Mouse (Mus musculus) cerebellum, postnatal 14 days (tissue): ENCODE data around the gene Tspan4.
A peak's percentile ranks its signal among the peaks of the same experiment; 100 is the strongest.

Experiments
- DNase-seq, 2 experiments: peaks; one replicate each; pipeline ENCODE4 v3.0.0; 2021; ENCODE audit warnings: mixed read lengths in 2 of 2

Gene Tspan4

GRCm38 (mm10) chr7:141510196-141510595 is 35.2 kb downstream of the Tspan4 start:
- peak; percentile 36 to 71 for DNase-seq

DNA sequence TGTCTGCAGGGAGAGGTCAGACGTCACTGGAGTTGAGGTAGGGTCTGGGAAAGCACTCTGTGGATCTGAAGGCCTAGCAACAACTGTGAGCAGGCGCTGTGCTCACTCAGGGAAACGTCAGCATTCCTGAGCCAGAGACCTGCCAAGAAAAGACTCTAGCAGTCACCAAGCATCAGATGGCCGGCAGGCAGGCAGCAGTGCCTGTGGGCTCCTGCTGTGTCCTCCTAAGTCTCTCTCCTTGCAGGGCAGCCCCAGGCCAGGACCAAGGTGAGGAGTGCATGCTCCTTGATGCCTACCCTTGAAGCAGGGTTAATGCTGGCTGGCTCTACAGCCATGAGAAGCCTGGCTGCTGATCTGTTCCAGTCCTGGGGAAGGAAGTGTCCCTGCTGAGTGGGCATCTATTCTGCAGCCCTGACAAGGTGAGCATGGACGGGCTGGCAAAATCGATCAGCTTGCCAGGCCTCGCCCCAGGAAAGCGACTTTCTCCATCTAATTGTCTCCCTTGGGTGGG is 35.7 kb downstream of the Tspan4 start:
- DNase-seq, result peak; percentile 64 to 80

DNA sequence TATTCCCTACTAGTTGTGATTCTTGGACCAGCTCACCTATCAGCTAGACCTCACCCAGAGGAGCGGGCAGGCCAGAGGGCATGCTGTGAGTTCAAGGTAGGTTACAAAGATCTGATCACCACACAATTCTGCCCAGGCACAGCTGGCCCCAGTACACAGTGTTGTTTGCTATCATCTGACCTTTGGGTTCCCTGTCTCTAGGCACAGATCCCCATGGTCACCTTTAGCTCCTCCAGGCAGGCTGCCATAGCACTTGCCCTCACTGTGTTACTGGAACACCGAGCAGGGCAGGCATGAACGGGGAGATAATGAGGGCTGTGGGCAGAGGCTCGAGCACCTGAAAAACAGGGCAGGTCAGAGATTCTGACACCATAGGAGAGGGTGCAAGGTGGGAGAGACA is 42.6 kb downstream of the Tspan4 start:
- peak in 1 of 2 experiments; percentile 10 for DNase-seq

- peak in 1 of 2 experiments; percentile 15 for DNase-seq
These were observed 43.3 kb downstream of the Tspan4 start for GRCm38 (mm10) chr7:141518296-141518695.

DNA sequence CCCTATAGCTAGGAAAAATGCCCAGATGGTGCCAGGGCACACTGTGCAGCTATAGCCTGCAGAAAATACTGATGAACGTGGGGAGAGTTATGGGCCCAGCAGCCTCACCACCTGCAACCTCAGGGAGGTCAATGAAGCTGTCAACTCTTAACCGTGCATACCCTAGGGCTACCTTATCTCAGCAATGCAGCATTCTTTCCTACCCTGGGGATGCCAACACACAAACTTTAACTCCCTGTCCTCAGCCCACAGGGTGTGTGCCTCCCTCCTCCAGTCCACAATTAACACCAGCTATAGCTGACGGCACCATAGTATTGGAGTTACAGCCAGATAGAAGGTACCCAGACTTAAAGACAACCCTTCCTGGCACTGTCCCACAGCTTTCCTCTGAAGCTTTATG is 43.9 kb downstream of the Tspan4 start:
- DNase-seq, result no peak

DNA sequence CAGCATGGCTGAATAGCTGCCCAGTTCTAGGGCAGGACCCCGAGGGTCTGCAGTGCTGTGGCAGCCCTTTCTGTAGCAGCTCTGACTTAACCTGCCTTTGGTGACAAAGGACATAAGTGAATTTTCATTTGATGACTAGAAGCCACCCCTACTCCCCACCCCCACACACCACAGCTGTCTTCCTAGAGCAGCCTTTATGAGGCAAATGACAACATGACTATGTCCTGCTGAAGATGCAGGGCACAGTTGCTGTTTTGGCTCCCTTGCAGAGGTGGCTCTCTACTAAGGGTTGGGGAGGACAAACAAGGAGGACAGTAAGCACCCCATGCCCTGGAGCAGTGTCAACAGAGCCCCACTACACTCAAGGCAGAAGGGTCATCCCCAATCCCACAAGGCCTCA is 44.8 kb downstream of the Tspan4 start:
- peak in 1 of 2 experiments; percentile 8 for DNase-seq

DNA sequence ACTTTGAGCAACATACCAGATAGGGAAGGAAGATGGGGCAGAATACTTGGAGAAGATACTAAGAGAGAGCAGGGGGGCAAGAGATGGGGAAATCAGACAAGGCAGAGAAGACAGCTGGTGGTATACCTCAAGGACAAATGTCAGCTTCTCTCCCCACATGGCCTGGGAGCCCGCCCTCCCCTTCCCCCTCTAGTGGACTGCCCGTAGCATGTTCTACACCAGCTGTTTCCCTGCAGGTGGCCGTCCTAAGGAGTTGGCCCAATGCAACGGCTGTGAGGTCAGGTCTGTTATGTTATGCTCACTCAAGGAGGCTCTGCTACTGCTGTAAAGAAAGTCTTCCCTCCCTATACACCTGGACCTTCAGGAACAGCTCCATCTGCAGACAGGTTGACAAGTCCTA is 48.0 kb downstream of the Tspan4 start:
- peak; percentile 48 to 65 for DNase-seq

DNA sequence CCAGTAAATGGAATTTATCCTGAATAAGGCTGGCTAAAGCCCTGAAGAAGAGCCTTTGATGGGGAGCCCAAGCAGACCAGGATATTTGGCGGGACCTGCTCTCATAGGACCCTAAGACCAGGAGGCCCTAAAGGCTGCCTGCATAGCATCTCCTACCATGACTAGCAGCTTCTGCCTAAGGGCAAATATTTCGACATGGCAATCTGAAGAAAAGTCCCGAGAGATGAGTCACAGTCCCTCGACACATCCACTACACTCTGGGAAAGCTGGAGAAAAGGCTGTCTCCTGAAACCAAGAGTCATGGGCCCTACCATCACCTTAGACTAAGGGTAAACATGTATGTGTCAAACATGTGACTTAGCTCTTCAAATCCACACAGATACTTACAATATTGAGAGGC is 49.2 kb downstream of the Tspan4 start:
- no peak for DNase-seq

- peak; percentile 92 for DNase-seq
These were observed 49.9 kb downstream of the Tspan4 start for GRCm38 (mm10) chr7:141524760-141525579.

GRCm38 (mm10) chr7:141525580-141525925 is 50.5 kb downstream of the Tspan4 start:
- peak in 1 of 2 experiments; percentile 19 for DNase-seq

DNA sequence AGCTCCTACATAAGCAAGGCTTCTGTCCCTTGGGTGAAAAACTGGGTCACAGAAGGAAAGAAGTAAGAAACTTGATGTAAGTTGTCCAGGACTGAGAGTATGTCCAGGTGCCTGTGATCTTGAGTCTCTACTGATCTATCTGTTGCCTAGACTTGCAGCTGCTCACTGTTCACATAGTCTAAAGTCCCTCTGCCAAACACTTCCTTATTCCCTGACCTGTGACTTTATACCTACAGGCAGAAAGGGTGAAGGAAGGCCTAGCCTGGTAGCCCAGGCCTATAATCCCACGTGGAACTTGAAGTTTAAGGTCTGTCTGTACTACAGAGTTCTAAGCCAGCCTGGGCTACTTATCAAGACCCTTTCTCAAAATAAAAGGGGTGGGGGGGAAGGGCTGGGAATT is 60.5 kb downstream of the Tspan4 start:
- DNase-seq, result no peak

DNA sequence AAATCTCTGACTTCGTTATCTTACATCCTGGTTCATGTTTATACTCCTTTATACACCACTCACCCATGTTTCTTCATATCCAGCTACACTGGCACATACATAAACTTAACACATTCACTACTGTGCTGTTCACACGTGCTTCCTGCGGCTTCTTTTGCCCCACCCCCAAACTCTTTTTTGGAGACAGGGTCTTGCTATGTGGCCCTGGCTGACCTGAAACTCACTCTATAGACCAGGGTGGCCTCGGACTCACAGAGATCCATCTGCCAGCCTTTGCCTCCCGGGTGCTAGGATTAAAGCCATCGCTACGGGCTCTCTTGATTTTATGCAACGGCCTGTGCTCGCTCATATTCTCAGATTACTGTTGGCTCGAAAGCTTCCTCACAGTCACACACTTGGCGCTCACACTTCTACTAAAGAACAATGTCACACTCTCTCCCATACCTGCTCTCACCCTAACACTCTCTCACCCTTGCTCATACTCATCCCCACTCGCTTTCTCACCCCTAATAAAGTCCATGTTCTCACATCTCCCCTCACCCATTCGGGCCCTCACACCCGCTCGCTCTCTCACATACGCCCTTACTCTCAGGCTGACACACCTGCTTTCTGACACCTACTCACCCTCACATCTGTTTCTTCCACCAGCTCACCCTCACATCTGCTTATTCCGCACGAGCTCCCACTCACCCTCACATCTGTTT is 64.0 kb downstream of the Tspan4 start:
- peak in 1 of 2 experiments; percentile 36 for DNase-seq

DNA sequence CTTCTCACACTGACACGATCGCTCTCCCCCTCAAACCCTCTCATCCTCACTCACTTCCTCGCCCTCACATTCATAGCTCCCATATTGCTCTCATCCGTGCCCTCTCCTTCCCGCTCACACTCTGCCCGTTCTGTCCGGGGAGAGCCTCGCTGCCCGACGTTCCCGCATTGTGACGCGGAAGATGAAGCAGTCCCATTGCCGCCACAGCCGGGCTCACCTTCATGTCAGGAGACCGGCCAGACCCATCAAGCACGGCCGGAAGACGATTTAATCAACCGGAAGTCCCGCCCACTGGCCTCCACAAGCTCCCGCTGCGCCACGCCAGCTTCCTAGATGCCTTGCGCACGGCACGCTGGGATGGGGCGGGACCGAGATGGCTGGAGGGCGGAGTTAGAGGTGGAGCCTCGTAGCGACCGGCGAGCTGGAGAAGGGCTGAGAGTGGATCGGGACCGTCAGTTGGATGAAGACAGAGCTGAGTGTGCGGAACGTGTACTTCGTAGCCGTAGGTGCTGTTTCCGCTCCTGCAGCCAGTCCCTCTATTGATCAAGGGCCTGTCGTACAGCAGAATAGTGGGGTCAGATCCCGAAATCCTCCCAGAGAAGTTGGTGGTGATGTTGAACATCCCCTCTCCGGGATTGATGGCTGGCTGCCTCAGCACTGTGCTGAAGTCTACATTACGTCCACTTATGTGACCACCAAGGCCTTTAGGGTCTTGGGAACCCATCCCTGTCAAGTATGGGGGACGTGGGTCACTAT is 64.7 kb downstream of the Tspan4 start, which contains the start of gene Chid1:
Gene Chid1 (minus strand): TSS at position 302 of the 756 bp plus-strand sequence.
- DNase-seq, result peak; percentile 99 to 100

GRCm38 (mm10) chr7:141540312-141541081 is 65.5 kb downstream of the Tspan4 start:
- peak; percentile 92 to 95 for DNase-seq

GRCm38 (mm10) chr7:141541681-141542080 is 66.6 kb downstream of the Tspan4 start:
- no peak for DNase-seq

DNA sequence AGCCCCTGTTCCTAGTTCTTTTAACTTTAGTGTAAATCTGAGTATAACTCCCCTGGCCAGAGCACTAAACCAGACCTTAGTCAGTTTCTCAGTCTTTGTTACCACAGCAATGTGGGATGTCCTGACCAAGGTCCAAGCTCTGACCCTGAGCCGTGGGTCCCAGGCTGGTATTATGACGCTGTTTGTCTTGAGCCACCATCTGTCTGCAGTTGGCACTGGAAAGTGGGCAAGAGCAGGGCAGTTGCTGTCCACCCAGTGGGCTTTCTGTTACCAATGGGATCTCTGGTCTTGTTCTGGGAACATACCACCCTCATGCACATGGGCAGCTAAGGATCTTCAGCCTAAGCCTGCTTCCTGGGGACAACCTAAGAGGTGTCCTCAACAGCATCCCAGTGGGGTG is 67.5 kb downstream of the Tspan4 start:
- DNase-seq, result peak; percentile 31 to 44
